Mouse (Mus musculus): ENCODE measurements around the gene Npas2. TPM values are rescaled to one million over a fixed set of nuclear protein-coding genes. Genes with fewer than 3 reads are reported as not detected.

The Npas2 gene
- polyA plus RNA-seq, 1 experiment from 2014 or later = 0.54 TPM

- Histone ChIP-seq H3K4me2 (no peak overlapping the region), H3K27me3 (0 out of 2 replicates have a peak, but pooled peaks cover 7% of the 10 kb centered on the region), H3K9ac (no peak overlapping the region), H3K9me3 (no peaks in the 10 kb centered on the region), H3K36me3 (no peaks in the 10 kb centered on the region), H3K27ac (replicated peaks) (no peak overlapping the region), H3K4me3 (no peak overlapping the region), H3K4me1 (replicated peaks) (no peaks in the 10 kb centered on the region)
- 79% methylated on average over 5 of the region's 5 CpGs for WGBS
- ATAC-seq (ENCODE audit: low read depth) = no peak
Measured at GRCm38 (mm10) chr1:39343242-39343641, 149.7 kb downstream of the Npas2 start.

GRCm38 (mm10) chr1:39344981-39345600 is 151.6 kb downstream of the Npas2 start:
- no peak for ATAC-seq (ENCODE audit: low read depth)
- Histone ChIP-seq H3K4me3 (no peak overlapping the region), H3K27me3 (no peaks in the 10 kb centered on the region), H3K27ac (replicated peaks) (no peak overlapping the region), H3K36me3 (no peaks in the 10 kb centered on the region), H3K9ac (no peak overlapping the region), H3K4me1 (replicated peaks) (no peaks in the 10 kb centered on the region), H3K4me2 (no peak overlapping the region), H3K9me3 (no peaks in the 10 kb centered on the region)
- WGBS = 64% methylated on average over 21 of the region's 21 CpGs

GRCm38 (mm10) chr1:39349001-39349400 is 155.5 kb downstream of the Npas2 start:
- Histone ChIP-seq H3K4me3 (no peak overlapping the region), H3K9ac (no peak overlapping the region), H3K36me3 (no peaks in the 10 kb centered on the region), H3K27ac (replicated peaks) (no peak overlapping the region), H3K27me3 (no peaks in the 10 kb centered on the region), H3K4me1 (replicated peaks) (no peaks in the 10 kb centered on the region), H3K9me3 (no peaks in the 10 kb centered on the region), H3K4me2 (no peak overlapping the region)
- WGBS = 63% methylated on average over 1 of the region's 1 CpGs
- no peak for ATAC-seq (ENCODE audit: low read depth)

- Histone ChIP-seq H3K27me3 (no peaks in the 10 kb centered on the region), H3K36me3 (no peaks in the 10 kb centered on the region), H3K9ac (no peak overlapping the region), H3K9me3 (no peaks in the 10 kb centered on the region), H3K4me2 (no peak overlapping the region), H3K4me3 (no peak overlapping the region), H3K4me1 (replicated peaks) (no peaks in the 10 kb centered on the region), H3K27ac (replicated peaks) (no peak overlapping the region)
- ATAC-seq (ENCODE audit: low read depth) = no peak
- WGBS = 74% methylated on average over 7 of the region's 7 CpGs
Measured at GRCm38 (mm10) chr1:39349427-39349826, 155.9 kb downstream of the Npas2 start.

- WGBS = 41% methylated on average over 24 of the region's 24 CpGs
- Histone ChIP-seq H3K9me3 (no peaks in the 10 kb centered on the region), H3K27me3 (no peaks in the 10 kb centered on the region), H3K4me1 (replicated peaks) (peaks cover 5% of the 10 kb centered on the region), H3K4me2 (peak overlapping the region; percentile 46), H3K27ac (replicated peaks) (no peak overlapping the region), H3K9ac (peak overlapping the region; percentile 2; the same call in 1 of the 2 replicates), H3K36me3 (no peaks in the 10 kb centered on the region), H3K4me3 (peak overlapping the region; percentile 18; the same call in 1 of the 2 replicates)
- no peak for ATAC-seq (ENCODE audit: low read depth)
Measured at GRCm38 (mm10) chr1:39361754-39362514, 168.4 kb downstream of the Npas2 start.

- H3K9ac ChIP-seq = no peak overlapping the region
- H3K27me3 ChIP-seq = no peaks in the 10 kb centered on the region
- no peak overlapping the region for H3K27ac ChIP-seq (replicated peaks)
- H3K4me3 ChIP-seq = no peak overlapping the region
- H3K4me1 ChIP-seq (replicated peaks) = peaks cover 8% of the 10 kb centered on the region
- 66% methylated on average over 7 of the region's 7 CpGs for WGBS
- no peaks in the 10 kb centered on the region for H3K9me3 ChIP-seq
- ATAC-seq (ENCODE audit: low read depth) = no peak
- H3K36me3 ChIP-seq = no peaks in the 10 kb centered on the region
- no peak overlapping the region for H3K4me2 ChIP-seq
Measured at GRCm38 (mm10) chr1:39362515-39362893, 169.0 kb downstream of the Npas2 start.

GRCm38 (mm10) chr1:39365562-39365961 is 172.0 kb downstream of the Npas2 start:
- ATAC-seq (ENCODE audit: low read depth) = no peak
- Histone ChIP-seq H3K36me3 (peaks cover 12% of the 10 kb centered on the region), H3K27ac (replicated peaks) (no peak overlapping the region), H3K4me1 (replicated peaks) (peaks cover 20% of the 10 kb centered on the region), H3K9me3 (no peaks in the 10 kb centered on the region), H3K4me2 (no peak overlapping the region), H3K9ac (no peak overlapping the region), H3K27me3 (no peaks in the 10 kb centered on the region), H3K4me3 (no peak overlapping the region)
- 85% methylated on average over 1 of the region's 1 CpGs for WGBS

GRCm38 (mm10) chr1:39367045-39367444 is 173.5 kb downstream of the Npas2 start:
- Histone ChIP-seq H3K4me2 (peak overlapping the region; percentile 70), H3K36me3 (peaks cover 26% of the 10 kb centered on the region), H3K9me3 (no peaks in the 10 kb centered on the region), H3K9ac (peak overlapping the region; percentile 74), H3K27ac (replicated peaks) (peak overlapping the region; percentile 95), H3K4me1 (replicated peaks) (peaks cover 20% of the 10 kb centered on the region), H3K27me3 (no peaks in the 10 kb centered on the region), H3K4me3 (peak overlapping the region; percentile 95)
- ATAC-seq (ENCODE audit: low read depth) = peak; percentile 25
- WGBS = 31% methylated on average over 6 of the region's 6 CpGs

GRCm38 (mm10) chr1:39367601-39368266 is 174.2 kb downstream of the Npas2 start, which contains the start of gene Rpl31:
TSS of gene Rpl31 (plus strand) at chr1:39367842.
- under 1% methylated on average over 59 of the region's 62 CpGs for WGBS

GRCm38 (mm10) chr1:39368267-39368841 is 174.8 kb downstream of the Npas2 start:
- H3K4me3 ChIP-seq = peak overlapping the region; percentile 95
- H3K9me3 ChIP-seq = no peaks in the 10 kb centered on the region
- H3K36me3 ChIP-seq = peaks cover 39% of the 10 kb centered on the region
- H3K4me1 ChIP-seq (replicated peaks) = peaks cover 20% of the 10 kb centered on the region
- under 1% methylated on average over 34 of the region's 34 CpGs for WGBS
- ATAC-seq (ENCODE audit: low read depth) = peak; percentile 69
- H3K27me3 ChIP-seq = no peaks in the 10 kb centered on the region
- peak overlapping the region; percentile 95 for H3K27ac ChIP-seq (replicated peaks)
- peak overlapping the region; percentile 99 for H3K9ac ChIP-seq
- peak overlapping the region; percentile 96 for H3K4me2 ChIP-seq

More at GRCm38 (mm10) chr1:39367601-39368266, 174.2 kb downstream of the Npas2 start, which contains the start of gene Rpl31:
- Histone ChIP-seq H3K27me3 (no peaks in the 10 kb centered on the region), H3K9me3 (no peaks in the 10 kb centered on the region), H3K4me1 (replicated peaks) (peaks cover 20% of the 10 kb centered on the region), H3K9ac (peak within 1 kb of the TSS; percentile 99), H3K27ac (replicated peaks) (peak within 1 kb of the TSS; percentile 95), H3K4me2 (peak within 1 kb of the TSS; percentile 96), H3K4me3 (peak within 1 kb of the TSS; percentile 95), H3K36me3 (peaks cover 33% of the 10 kb centered on the region)
- ATAC-seq (ENCODE audit: low read depth) = peak; percentile 99

GRCm38 (mm10) chr1:39370431-39370830 is 176.9 kb downstream of the Npas2 start:
- H3K9ac ChIP-seq = 0 out of 2 replicates have a peak overlapping the region, but pooled peaks have one; percentile 99
- peaks cover 20% of the 10 kb centered on the region for H3K4me1 ChIP-seq (replicated peaks)
- WGBS = 92% methylated on average over 6 of the region's 6 CpGs
- no peak overlapping the region for H3K4me2 ChIP-seq
- no peak for ATAC-seq (ENCODE audit: low read depth)
- peaks cover 52% of the 10 kb centered on the region for H3K36me3 ChIP-seq
- H3K4me3 ChIP-seq = no peak overlapping the region
- no peaks in the 10 kb centered on the region for H3K9me3 ChIP-seq
- H3K27me3 ChIP-seq = no peaks in the 10 kb centered on the region
- H3K27ac ChIP-seq (replicated peaks) = no peak overlapping the region
